Mouse (Mus musculus): Measurements from ENCODE around the gene 1500009C09Rik.

DNA sequence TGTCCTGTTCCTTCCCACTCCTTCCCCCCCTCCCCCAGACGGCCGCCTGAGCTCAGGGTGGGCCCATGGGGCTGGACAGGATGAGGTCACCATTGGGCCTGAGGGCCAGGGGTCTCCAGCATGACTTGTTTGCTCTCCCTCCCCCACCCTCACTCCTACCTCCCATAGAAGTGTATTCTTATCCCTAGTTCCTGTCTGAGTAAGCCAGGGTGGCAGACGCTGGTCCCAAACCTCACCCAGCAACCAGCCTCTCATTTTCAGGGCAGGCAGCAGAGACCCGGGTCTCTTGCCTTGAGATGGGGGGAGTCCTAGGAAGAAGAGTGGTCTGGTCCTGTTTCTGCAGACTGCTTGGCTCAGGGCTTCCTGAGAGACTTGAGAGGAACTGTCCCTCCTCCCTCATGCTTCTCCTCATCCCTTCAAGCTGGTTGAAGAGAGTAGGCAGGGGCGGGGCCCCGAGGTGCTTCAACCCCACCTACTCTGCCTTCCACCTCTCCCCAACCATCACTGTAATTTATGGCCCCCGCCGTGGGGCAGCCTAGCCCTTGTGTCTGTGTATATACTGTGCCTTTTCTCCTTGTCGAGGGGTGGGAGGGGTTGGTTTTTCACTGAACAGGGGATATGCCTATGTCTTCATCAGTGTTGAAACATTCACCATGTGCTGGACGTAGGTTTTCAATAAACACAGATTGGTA lies 47.4 kb upstream of the 1500009C09Rik start:
- no peak for TF ChIP-seq ZNF384 (IDR thresholded peaks at IDR 0.05; ENCODE audit: low read depth, low read length)
- TF ChIP-seq HCFC1 (IDR thresholded peaks at IDR 0.05; ENCODE audit: borderline replicate concordance, insufficient read depth, low read length), result no peak
- TF ChIP-seq MAFK (IDR thresholded peaks at IDR 0.05; ENCODE audit: insufficient read depth, low read depth, low read length), result no peak

All from ES-E14 (cell line).